Mouse (Mus musculus) stomach, postnatal 0 days (tissue): ENCODE measurements around the gene Vps13d. TPM values are rescaled to one million over a fixed set of nuclear protein-coding genes. Genes with fewer than 3 reads are reported as not detected.

Experiments
- ATAC-seq: fragments of 200-750 bp; cut with Nextera tagmentation; 2 replicates; pipeline ENCODE4 v1.8.0; 2017; ENCODE audit not compliant: low FRiP score, low TSS enrichment
- DNase-seq: peaks from one replicate; pipeline ENCODE4 v3.0.0-alpha.2; 2016; ENCODE audit warnings: low spot score
- H3K27ac ChIP-seq: fragments of 300-500 bp; sonication (generic); replicated peaks from 2 replicates; pipeline ENCODE4 v1.5.1; 2014; ENCODE audit warnings: mild to moderate bottlenecking, control low read depth
- H3K27me3 ChIP-seq: fragments of 300-500 bp; sonication (generic); 2 replicates; pipeline ENCODE4 v1.6.1; 2014; ENCODE audit warnings: low read length; ENCODE audit not compliant: control insufficient read depth, insufficient read depth
- H3K36me3 ChIP-seq: fragments of 300-500 bp; sonication (generic); 2 replicates; pipeline ENCODE4 v1.6.1; 2014; ENCODE audit warnings: low read length, mixed read lengths; ENCODE audit not compliant: control insufficient read depth, insufficient read depth
- H3K4me1 ChIP-seq: fragments of 300-500 bp; sonication (generic); replicated peaks from 2 replicates; pipeline ENCODE4 v1.6.1; 2014; ENCODE audit warnings: antibody characterized with exemption; ENCODE audit not compliant: control insufficient read depth, insufficient read depth
- H3K4me2 ChIP-seq: fragments of 300-500 bp; sonication (generic); replicated peaks from 2 replicates; pipeline ENCODE4 v1.6.1; 2014; ENCODE audit warnings: low read depth, mild to moderate bottlenecking, control low read depth, moderate library complexity
- H3K4me3 ChIP-seq: fragments of 300-500 bp; sonication (generic); 2 replicates; pipeline ENCODE4 v1.5.1; 2014; ENCODE audit warnings: low read depth, low read length, control low read depth
- H3K9ac ChIP-seq: fragments of 300-500 bp; sonication (generic); 2 replicates; pipeline ENCODE4 v1.6.1; 2014; ENCODE audit warnings: mild to moderate bottlenecking, low read length, control low read depth, mixed read lengths
- H3K9me3 ChIP-seq: fragments of 300-500 bp; sonication (generic); 2 replicates; pipeline ENCODE4 v1.6.1; 2016; ENCODE audit warnings: low read length; ENCODE audit not compliant: control insufficient read depth
- CTCF ChIP-seq: IDR thresholded peaks from 2 replicates; pipeline ENCODE4 v1.5.1; 2016; ENCODE audit warnings: antibody characterized with exemption, low read depth, mild to moderate bottlenecking, moderate library complexity
- EP300 ChIP-seq: optimal IDR thresholded peaks from 2 replicates; pipeline ENCODE3; 2016; ENCODE audit warnings: antibody characterized with exemption
- WGBS: fragments of 180-500 bp; shearing (Covaris S2); extraction: QIAGEN DNeasy Blood & Tissue Kit; methylation state at CpG from one replicate; pipeline ENCODE4 v1.1.7; 2014; 5-methylcytosine and 5-hydroxymethylcytosine counted together
- polyA plus RNA-seq: library from polyadenylated mRNA; unstranded; fragments of >200 nt; fragmentation: Nextera tagmentation; extraction: Ambion mirVana; gene quantifications from 2 replicates; pipeline ENCODE4 v1.2.1, GENCODE M21; 2015

Vps13d gene
- polyA plus RNA-seq, 1 experiment from 2014 or later: 7.2 TPM

GRCm38 (mm10) chr4:144988443-144989206 is 206.2 kb downstream of the Vps13d start:
- no peak for ATAC-seq
- DNase-seq: no peak
- WGBS: 64% methylated on average over 5 of the region's 5 CpGs

GRCm38 (mm10) chr4:144986016-144986805 is 208.6 kb downstream of the Vps13d start:
- WGBS: 76% methylated on average over 7 of the region's 7 CpGs
- Histone ChIP-seq H3K36me3 (no peaks in the 10 kb centered on the region), H3K27ac (no peak overlapping the region), H3K9me3 (no peaks in the 10 kb centered on the region), H3K9ac (no peak overlapping the region), H3K4me3 (no peak overlapping the region), H3K4me2 (no peak overlapping the region), H3K27me3 (no peaks in the 10 kb centered on the region), H3K4me1 (no peaks in the 10 kb centered on the region; the same call in 1 of the 2 replicates)
- ATAC-seq (no peak), DNase-seq (no peak)
- no peak for TF ChIP-seq EP300
- TF ChIP-seq CTCF: no peak

More at GRCm38 (mm10) chr4:144988443-144989206, 206.2 kb downstream of the Vps13d start:
- no peak overlapping the region for H3K9ac ChIP-seq
- H3K27me3 ChIP-seq: no peaks in the 10 kb centered on the region
- TF ChIP-seq EP300: no peak
- TF ChIP-seq CTCF: no peak
- H3K4me1 ChIP-seq: 0 out of 2 replicates have a peak, but pooled peaks cover 2% of the 10 kb centered on the region
- H3K4me3 ChIP-seq: no peak overlapping the region
- H3K9me3 ChIP-seq: no peaks in the 10 kb centered on the region
- no peak overlapping the region for H3K4me2 ChIP-seq
- no peak overlapping the region for H3K27ac ChIP-seq
- no peaks in the 10 kb centered on the region for H3K36me3 ChIP-seq

GRCm38 (mm10) chr4:144983821-144984371 is 210.9 kb downstream of the Vps13d start:
- no peaks in the 10 kb centered on the region; the same call in 1 of the 2 replicates for H3K4me1 ChIP-seq
- DNase-seq: no peak
- no peak overlapping the region for H3K4me3 ChIP-seq
- H3K9me3 ChIP-seq: no peaks in the 10 kb centered on the region
- H3K9ac ChIP-seq: no peak overlapping the region
- TF ChIP-seq EP300: no peak
- no peak for TF ChIP-seq CTCF
- H3K4me2 ChIP-seq: no peak overlapping the region
- H3K27ac ChIP-seq: no peak overlapping the region; the same call in 1 of the 2 replicates
- ATAC-seq: 0 out of 2 replicates have a peak, but pooled peaks have one; percentile 44
- WGBS: 46% methylated on average over 8 of the region's 8 CpGs
- H3K36me3 ChIP-seq: no peaks in the 10 kb centered on the region
- no peaks in the 10 kb centered on the region for H3K27me3 ChIP-seq

- Histone ChIP-seq H3K4me2 (no peak overlapping the region), H3K27ac (no peak overlapping the region), H3K4me3 (no peak overlapping the region), H3K9ac (no peak overlapping the region), H3K36me3 (no peaks in the 10 kb centered on the region), H3K27me3 (no peaks in the 10 kb centered on the region), H3K4me1 (no peaks in the 10 kb centered on the region; the same call in 1 of the 2 replicates), H3K9me3 (no peaks in the 10 kb centered on the region)
- TF ChIP-seq CTCF (no peak), EP300 (no peak)
- no peak for DNase-seq
- WGBS: 63% methylated on average over 8 of the region's 8 CpGs
- no peak for ATAC-seq
These were observed 211.5 kb downstream of the Vps13d start for GRCm38 (mm10) chr4:144983228-144983744.

GRCm38 (mm10) chr4:144980811-144981551 is 213.8 kb downstream of the Vps13d start:
- Histone ChIP-seq H3K9me3 (no peaks in the 10 kb centered on the region), H3K9ac (no peak overlapping the region), H3K27me3 (no peaks in the 10 kb centered on the region), H3K4me3 (no peak overlapping the region), H3K27ac (no peak overlapping the region), H3K4me1 (no peaks in the 10 kb centered on the region; the same call in 1 of the 2 replicates), H3K36me3 (no peaks in the 10 kb centered on the region), H3K4me2 (no peak overlapping the region)
- ATAC-seq (no peak), DNase-seq (no peak)
- 55% methylated on average over 8 of the region's 8 CpGs for WGBS
- TF ChIP-seq CTCF (no peak), EP300 (no peak)
